Mouse (Mus musculus) splenic B cell, adult 2 months (primary cell): ENCODE data around the gene Rab15.

Source experiments
- DNase-seq: peaks from one replicate; pipeline ENCODE4 v3.0.0-alpha.2; 2011; ENCODE audit warnings: low read depth, low spot score
- H3K27me3 ChIP-seq: 2 replicates; pipeline ENCODE4 v1.6.1; 2012; ENCODE audit warnings: mild to moderate bottlenecking, low read length, moderate library complexity, mixed read lengths; ENCODE audit not compliant: control insufficient read depth, poor library complexity, insufficient read depth, severe bottlenecking
- H3K36me3 ChIP-seq: 2 replicates; pipeline ENCODE4 v1.6.1; 2012; ENCODE audit warnings: mild to moderate bottlenecking, low read length, moderate library complexity, mixed read lengths; ENCODE audit not compliant: control insufficient read depth, poor library complexity, insufficient read depth, severe bottlenecking

The Rab15 gene

DNA sequence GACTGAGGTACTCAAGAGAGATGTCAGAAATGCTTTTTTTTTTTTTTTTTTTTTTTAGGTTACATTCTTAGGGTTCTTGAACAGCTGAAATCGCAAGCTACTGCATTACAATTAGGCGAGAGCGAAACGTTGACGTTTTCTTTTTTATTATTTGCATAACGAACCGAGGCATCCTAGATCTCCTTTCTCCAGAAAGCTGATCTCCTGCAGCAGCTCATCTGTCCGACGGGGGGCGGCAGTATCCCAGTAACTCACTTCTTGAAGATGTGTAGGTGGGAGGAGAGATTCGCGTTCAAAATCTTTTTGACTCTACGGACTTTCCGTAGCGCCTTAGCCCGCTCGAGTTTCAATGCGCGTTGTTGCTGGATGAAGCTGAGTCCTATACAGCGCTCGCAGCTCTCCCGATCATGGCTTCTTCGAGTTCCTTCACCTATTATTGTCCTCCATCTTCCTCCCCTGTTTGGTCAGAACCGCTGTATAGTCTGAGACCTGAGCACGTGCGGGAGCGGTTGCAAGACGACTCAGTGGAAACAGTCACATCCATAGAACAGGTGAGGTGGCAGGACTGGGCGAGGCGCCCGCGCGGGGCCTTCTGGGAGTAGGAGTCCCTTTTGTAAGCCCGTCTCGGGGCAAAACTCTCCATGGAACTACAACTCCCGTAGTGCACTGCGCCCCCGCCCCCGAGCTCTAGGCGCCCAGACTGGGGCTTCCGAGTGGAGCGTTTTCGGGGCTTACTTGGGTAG lies 14.6 kb upstream of the Rab15 start:
- Histone ChIP-seq H3K36me3 (no peaks in the 10 kb centered on the region), H3K27me3 (no peaks in the 10 kb centered on the region)
- DNase-seq: peak; percentile 95

DNA sequence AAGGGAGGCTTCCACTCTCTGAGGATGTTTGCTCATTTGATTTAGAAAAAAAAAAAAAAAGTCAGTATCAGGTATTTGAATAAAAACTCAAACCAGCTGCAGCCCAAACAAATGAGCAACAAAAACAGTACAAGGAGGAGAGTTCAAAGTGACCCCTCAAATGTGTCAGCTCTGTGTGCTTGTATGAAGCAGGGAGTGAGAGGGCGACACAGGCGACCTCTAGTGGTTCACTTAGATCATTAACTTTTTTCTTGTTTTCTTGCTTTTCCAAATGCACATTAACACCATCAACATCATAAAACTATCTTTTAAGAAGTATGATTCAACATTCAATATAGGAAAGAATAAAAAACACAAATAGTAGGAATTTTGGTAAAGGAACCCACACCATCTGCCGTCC lies 10.0 kb upstream of the Rab15 start:
- DNase-seq: peak; percentile 71
- Histone ChIP-seq H3K27me3 (no peaks in the 10 kb centered on the region), H3K36me3 (no peaks in the 10 kb centered on the region)

DNA sequence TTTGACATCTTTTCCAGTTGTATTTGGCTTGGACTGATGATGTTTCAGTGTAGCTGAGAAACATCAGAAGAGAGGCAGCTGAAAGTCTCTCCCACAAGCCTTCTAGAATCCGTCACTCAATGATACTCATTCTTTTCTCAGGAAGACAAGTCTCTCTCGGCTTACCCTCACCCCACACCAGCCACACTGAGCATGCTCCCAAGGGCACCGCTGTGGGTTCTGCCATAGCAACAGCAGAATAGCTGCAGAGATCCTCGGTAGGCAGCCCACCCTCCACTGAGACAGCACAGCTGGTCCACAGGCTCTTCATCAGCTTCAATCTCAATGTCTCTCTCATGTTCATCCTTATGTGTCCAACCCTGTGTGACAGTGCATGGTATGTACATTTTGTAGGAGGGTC lies 2.6 kb upstream of the Rab15 start:
- no peaks in the 10 kb centered on the region for H3K27me3 ChIP-seq
- H3K36me3 ChIP-seq: no peaks in the 10 kb centered on the region
- no peak for DNase-seq

DNA sequence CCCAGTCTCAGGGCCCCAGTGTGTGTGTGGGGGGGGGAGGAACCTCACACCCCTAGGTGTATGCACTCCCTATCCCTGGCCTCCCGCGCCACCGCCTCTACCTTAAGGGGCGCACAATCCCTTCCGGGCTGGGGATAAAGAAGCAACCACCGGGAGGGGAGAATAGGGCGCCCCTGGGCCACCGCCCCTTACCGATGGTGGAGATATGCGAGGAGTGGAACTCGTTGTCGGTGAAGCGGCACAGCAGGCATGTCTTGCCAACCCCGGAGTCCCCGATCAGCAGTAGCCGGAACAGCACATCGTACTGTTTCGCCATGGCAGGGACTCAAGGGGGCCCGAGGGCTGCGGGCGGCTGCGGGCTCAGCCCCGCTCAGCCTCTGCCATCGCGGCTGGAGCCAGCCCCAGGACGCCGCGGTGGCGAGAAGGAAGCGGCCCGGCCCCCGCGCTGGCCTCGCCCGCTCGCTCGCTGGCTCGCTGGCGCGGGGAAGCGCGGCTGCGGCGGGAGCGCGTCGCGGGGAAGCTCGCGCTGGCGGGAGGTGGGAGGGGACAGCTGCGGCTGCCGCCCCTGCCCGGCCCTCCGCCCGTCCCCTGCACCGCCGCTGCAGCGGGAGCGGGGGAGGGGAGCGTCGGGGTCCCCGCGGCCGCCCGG lies 582 bp downstream of the Rab15 start:
- Histone ChIP-seq H3K36me3 (no peaks in the 10 kb centered on the region), H3K27me3 (no peaks in the 10 kb centered on the region)
- DNase-seq: peak; percentile 13

DNA sequence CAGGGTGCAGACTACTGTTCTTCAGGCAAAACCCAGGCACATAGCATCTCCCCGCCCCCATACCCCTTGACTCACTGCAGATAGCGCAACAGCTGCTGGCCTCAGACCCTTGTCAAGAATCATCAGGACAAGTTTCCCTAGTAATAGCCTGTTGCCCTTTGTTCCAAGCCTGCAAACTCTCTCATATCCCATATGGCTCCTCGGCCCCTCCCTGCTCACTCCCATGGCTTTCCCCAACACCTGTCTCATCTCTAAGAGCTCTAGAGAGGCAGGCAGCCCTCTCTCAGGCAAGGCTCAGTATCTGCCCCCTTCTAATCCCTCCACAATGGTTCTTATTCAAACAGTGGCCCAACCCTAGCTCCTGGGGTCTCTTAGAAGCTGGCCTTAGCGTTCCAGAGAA lies 2.1 kb downstream of the Rab15 start:
- DNase-seq: no peak
- Histone ChIP-seq H3K27me3 (no peaks in the 10 kb centered on the region), H3K36me3 (no peaks in the 10 kb centered on the region)

DNA sequence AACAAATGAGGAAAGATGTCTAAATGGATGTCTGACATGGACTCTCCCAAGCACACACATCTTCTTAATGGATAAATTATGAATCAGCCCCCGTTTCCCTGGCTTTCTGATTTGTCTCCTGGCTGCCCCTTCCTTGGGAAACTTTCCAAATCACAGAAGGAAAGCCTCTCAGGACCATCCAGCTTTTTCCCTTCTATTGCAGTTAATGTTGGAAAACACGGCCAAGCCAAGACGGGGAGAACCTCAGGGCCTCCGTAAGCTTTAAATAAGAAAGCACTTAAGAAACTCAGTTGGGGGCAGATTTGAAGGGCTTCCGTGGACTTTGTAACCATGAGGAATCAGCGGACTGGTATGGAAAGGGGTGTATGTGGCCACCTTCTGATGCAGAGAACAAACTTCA lies 2.9 kb downstream of the Rab15 start:
- DNase-seq: no peak
- H3K27me3 ChIP-seq: no peaks in the 10 kb centered on the region
- no peaks in the 10 kb centered on the region for H3K36me3 ChIP-seq

DNA sequence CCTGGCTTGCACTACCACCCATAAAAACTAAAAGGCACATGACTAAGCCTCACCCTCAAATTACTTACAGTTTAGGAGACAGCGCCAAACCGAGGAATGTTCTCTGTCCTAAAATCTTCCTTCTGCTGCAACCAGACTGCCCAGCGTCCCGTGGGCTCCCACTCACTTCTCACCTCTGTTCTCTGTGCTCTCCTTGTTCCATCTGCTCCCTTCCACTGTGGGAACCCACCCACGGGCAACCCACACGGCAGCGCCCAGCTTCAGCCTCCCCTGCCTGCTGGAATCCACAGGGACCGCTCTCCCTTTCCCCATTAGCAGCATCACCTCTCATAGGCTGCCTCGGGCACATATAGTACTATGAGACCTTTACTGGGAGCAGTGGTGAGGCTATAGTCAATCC lies 3.8 kb downstream of the Rab15 start:
- H3K36me3 ChIP-seq: no peaks in the 10 kb centered on the region
- DNase-seq: no peak
- H3K27me3 ChIP-seq: no peaks in the 10 kb centered on the region

DNA sequence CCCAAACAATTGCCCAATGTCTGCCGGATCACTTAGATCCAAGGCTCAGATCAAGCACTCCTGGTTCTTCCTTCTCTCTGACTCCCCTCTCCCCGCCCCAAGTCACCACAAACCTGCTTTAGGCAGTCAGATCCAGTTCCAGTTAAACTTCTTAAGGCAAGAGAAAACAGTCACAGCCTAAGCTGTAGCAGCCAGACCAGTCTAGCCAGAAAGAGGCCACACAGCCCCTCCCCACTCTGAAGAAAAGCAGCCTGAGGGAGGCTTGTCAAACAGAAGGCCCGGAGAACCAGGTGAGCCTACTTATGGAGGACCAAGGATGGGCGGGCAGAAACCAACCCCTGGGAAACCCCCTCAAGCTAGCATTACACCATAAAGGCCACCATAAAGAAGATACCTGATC lies 4.6 kb downstream of the Rab15 start:
- Histone ChIP-seq H3K36me3 (no peaks in the 10 kb centered on the region), H3K27me3 (no peaks in the 10 kb centered on the region)
- DNase-seq: no peak

DNA sequence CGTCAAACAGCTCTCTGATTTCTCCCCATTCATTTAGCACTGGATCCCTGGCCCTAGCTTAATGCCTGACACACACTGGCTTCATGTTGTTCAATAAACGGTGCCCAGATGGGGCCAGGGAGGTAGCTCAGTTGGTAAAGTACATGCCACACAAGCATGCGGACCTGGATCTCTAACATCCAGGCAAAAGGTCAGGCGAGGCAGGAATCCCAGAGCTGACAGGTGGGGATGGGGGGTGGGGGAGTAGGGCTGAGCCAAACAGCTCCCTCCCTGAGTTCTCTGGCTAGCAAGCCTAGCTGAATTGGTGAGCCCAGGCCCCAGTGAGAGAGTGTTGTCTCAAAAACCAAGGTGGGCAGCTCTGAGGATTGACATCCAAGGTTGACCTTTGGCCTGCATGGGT lies 5.5 kb downstream of the Rab15 start:
- H3K36me3 ChIP-seq: no peaks in the 10 kb centered on the region
- H3K27me3 ChIP-seq: no peaks in the 10 kb centered on the region
- no peak for DNase-seq

DNA sequence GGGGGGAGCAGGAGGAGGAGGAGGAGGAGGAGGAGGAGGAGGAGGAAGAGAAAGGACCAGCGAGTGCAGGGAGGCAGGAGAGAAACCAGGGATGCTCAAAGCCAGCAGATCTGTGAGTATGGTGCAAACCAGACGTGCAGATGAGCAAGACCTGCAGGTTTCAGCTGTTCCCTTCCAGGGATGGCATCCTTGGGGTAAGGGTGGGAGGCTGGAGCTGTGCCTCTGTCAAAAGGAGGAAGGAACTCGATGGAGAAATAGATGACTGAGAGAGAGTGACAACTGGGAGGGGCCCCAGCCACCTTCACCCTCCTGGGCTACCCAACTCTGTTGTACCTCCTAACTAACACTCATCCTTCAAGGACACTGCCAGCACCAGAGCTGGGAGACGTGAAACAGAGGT lies 6.0 kb downstream of the Rab15 start:
- DNase-seq: no peak
- no peaks in the 10 kb centered on the region for H3K36me3 ChIP-seq

DNA sequence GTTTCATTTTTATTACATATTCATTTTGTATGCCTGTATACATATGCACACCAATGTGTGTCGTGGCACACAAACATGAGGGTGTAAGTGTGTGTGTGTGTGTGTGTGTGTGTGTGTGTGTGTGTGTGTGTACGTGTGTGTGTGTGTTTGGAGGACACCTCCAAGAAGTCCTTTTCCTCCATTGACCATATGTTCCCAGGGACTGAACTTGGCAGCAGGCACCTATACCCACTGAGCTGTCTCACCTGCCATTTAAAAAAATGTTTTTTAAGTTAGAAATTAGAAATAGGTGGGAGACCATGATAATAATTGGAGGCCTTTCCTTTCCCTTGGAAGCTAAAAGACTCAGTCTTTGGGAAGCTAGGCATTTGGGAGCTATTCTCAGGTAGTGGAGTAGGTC lies 8.6 kb downstream of the Rab15 start:
- Histone ChIP-seq H3K27me3 (no peaks in the 10 kb centered on the region), H3K36me3 (no peaks in the 10 kb centered on the region)
- DNase-seq: no peak

More for the DNA sequence above, 6.0 kb downstream of the Rab15 start:
- no peaks in the 10 kb centered on the region for H3K27me3 ChIP-seq

DNA sequence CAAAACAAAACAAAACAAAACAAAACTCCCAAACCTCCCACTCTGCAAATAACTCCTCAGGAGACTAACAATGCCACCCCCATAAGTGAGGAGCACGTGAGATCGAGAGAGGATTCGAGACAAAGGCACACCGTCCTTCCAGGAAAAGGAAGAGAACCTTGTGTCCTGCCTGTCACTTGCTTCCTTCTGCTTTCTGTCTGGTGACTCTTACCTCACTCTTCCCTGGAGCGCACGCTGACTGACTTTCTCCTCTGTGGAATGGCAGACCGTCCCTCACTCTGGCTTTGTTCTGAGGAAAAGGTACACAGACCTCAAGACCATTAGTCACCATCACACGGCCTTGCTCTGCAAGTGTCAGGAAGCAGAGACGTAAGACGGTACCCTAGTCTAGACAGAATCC lies 9.2 kb downstream of the Rab15 start:
- DNase-seq: no peak
- H3K36me3 ChIP-seq: no peaks in the 10 kb centered on the region
- H3K27me3 ChIP-seq: no peaks in the 10 kb centered on the region

DNA sequence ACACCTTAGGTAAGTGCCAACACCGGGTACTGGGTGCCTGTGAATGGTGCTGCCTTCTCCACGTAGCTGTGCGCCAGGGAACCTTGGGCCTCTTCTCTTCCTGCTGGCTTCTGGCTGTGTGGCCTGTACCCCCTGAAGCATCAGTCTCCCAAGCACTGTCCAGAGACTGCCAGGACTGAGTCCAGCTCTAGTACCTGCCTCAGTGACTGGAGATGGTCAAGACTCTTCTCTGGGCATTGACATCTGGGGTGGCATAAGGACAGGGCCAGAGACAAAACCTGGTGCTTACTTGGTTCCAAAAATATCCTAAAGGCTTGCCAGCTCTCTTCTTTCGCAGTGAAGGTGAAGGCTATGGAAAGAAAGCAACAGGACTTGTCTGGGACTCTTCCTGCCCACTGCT lies 11.7 kb downstream of the Rab15 start:
- DNase-seq: no peak
- Histone ChIP-seq H3K36me3 (no peaks in the 10 kb centered on the region), H3K27me3 (no peaks in the 10 kb centered on the region)

DNA sequence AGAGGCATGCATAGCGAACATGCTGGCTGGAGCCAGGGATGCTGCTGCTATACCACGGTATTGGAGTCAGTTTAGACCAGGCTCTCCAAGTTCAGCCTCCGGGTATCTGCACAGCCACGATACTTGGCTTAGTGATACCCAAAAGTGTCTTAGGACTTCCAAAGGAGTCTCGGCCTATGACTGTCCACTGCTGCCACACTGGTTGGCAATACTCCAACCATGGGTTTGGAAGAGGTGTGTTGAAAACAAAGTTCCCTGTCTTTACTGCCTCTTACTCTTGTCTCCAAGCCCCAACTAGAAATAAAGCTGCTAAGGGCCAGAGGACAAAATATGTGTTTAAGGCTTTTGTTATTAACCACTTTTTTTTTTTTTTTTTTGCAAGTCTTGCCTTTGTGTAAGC lies 12.2 kb downstream of the Rab15 start:
- no peak for DNase-seq
- Histone ChIP-seq H3K27me3 (no peaks in the 10 kb centered on the region), H3K36me3 (no peaks in the 10 kb centered on the region)

DNA sequence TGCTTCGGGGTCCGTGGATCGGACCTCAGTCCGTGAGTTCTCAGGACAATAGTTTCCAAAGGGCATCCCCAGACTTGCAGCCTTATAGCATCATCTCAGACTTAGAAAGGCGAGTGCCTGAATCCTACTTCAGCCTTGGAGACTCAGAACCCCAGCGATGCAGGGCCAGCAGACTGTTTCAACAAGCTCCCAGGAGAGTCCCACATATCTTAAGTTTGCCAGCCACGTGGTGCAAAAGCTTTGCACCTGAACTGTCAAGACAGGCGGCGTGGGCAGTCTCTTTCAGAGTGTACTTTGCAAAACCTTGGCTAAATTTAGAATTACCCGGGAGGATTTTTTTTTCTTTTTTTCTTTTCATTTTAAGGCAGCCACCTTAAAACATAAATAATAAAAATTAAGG lies 14.9 kb downstream of the Rab15 start:
- no peak for DNase-seq
- H3K27me3 ChIP-seq: no peaks in the 10 kb centered on the region
- no peaks in the 10 kb centered on the region for H3K36me3 ChIP-seq
